Mouse (Mus musculus): Measurements from ENCODE around the gene Prpf39. TPM values are rescaled to one million over a fixed set of nuclear protein-coding genes. Genes with fewer than 3 reads are reported as not detected.

Gene Prpf39
- 100 to 1,000 TPM in 1 of 3 experiments, 10 to 100 TPM in 2; 78.8 to 103 (median 91.3) TPM for polyA plus RNA-seq (2017; shearing (Covaris generic))

GRCm38 (mm10) chr12:65036190-65036870 is at the start of gene Prpf39:
Gene Prpf39, plus strand, starts transcription at chr12:65036333.
- ATAC-seq, result peak; percentile 85

- no peak for ATAC-seq
These were observed 28.4 kb upstream of the Prpf39 start for GRCm38 (mm10) chr12:65007725-65008124.

GRCm38 (mm10) chr12:65022842-65023241 is 13.3 kb upstream of the Prpf39 start:
- no peak for ATAC-seq

GRCm38 (mm10) chr12:65035839-65036189 is 319 bp upstream of the Prpf39 start:
- peak; percentile 44 for ATAC-seq

- no peak for ATAC-seq
These were observed 886 bp downstream of the Prpf39 start for GRCm38 (mm10) chr12:65036892-65037545.

GRCm38 (mm10) chr12:65037546-65037937 is 1.4 kb downstream of the Prpf39 start:
- peak; percentile 21 for ATAC-seq

- peak; percentile 71 for ATAC-seq
These were observed 12.7 kb downstream of the Prpf39 start for GRCm38 (mm10) chr12:65048799-65049198.

GRCm38 (mm10) chr12:65058203-65058602 is 22.1 kb downstream of the Prpf39 start:
- no peak for ATAC-seq

- ATAC-seq, result no peak
These were observed 24.9 kb downstream of the Prpf39 start for GRCm38 (mm10) chr12:65061082-65061481.

- peak; percentile 98 for ATAC-seq
These were observed 29.1 kb downstream of the Prpf39 start for GRCm38 (mm10) chr12:65065241-65065640.

GRCm38 (mm10) chr12:65066234-65066633 is 30.1 kb downstream of the Prpf39 start:
- ATAC-seq, result no peak

GRCm38 (mm10) chr12:65068409-65068808 is 32.3 kb downstream of the Prpf39 start:
- ATAC-seq, result no peak

GRCm38 (mm10) chr12:65072911-65073610 is 36.9 kb downstream of the Prpf39 start:
- peak; percentile 4 for ATAC-seq

GRCm38 (mm10) chr12:65073611-65074178 is 37.6 kb downstream of the Prpf39 start, which contains the start of gene Fkbp3:
Gene Fkbp3, minus strand, starts transcription at chr12:65074007.
- ATAC-seq, result peak; percentile 87

- ATAC-seq, result no peak
These were observed 38.5 kb downstream of the Prpf39 start for GRCm38 (mm10) chr12:65074651-65075050.

- ATAC-seq, result peak; percentile 68
These were observed 39.1 kb downstream of the Prpf39 start, which contains the start of gene Fancm for GRCm38 (mm10) chr12:65075085-65075732. Gene Fancm, plus strand, starts transcription at chr12:65075603.

- peak; percentile 18 for ATAC-seq
These were observed 39.7 kb downstream of the Prpf39 start for GRCm38 (mm10) chr12:65075733-65076310.

- ATAC-seq, result no peak
These were observed 40.8 kb downstream of the Prpf39 start for GRCm38 (mm10) chr12:65076906-65077305.

GRCm38 (mm10) chr12:65108746-65109145 is 72.6 kb downstream of the Prpf39 start:
- no peak for ATAC-seq

- no peak for ATAC-seq
These were observed 75.4 kb downstream of the Prpf39 start for GRCm38 (mm10) chr12:65111503-65111902.

GRCm38 (mm10) chr12:65112811-65113210 is 76.7 kb downstream of the Prpf39 start:
- no peak for ATAC-seq

Measured in inflammation-experienced regulatory T-cells, adult 6 months (primary cell).